Mouse (Mus musculus): ENCODE measurements around the gene Ap1s1. TPM values are rescaled to one million over a fixed set of nuclear protein-coding genes. Genes with fewer than 3 reads are reported as not detected.
A peak's percentile ranks its signal among the peaks of the same experiment; 100 is the strongest.

Ap1s1 gene
- polyA plus RNA-seq, 1 experiment from 2014 or later = 194 TPM

- no peaks in the 10 kb centered on the region for H3K9me3 ChIP-seq (replicated peaks)
- no peak overlapping the region for H3K27ac ChIP-seq
- no peak for ATAC-seq (replicated peaks; ENCODE audit: low FRiP score)
- H3K36me3 ChIP-seq = peaks cover 13% of the 10 kb centered on the region
- under 1% methylated on average over 30 of the region's 33 CpGs for WGBS
- peak overlapping the region; percentile 54 for H3K4me3 ChIP-seq (replicated peaks)
- peak overlapping the region; percentile 100 for H3K4me2 ChIP-seq
- H3K27me3 ChIP-seq = peaks cover 56% of the 10 kb centered on the region
- no peak overlapping the region for H3K9ac ChIP-seq
- H3K4me1 ChIP-seq = peaks cover 50% of the 10 kb centered on the region
Measured at GRCm38 (mm10) chr5:137032033-137032421, 13.9 kb downstream of the Ap1s1 start.

DNA sequence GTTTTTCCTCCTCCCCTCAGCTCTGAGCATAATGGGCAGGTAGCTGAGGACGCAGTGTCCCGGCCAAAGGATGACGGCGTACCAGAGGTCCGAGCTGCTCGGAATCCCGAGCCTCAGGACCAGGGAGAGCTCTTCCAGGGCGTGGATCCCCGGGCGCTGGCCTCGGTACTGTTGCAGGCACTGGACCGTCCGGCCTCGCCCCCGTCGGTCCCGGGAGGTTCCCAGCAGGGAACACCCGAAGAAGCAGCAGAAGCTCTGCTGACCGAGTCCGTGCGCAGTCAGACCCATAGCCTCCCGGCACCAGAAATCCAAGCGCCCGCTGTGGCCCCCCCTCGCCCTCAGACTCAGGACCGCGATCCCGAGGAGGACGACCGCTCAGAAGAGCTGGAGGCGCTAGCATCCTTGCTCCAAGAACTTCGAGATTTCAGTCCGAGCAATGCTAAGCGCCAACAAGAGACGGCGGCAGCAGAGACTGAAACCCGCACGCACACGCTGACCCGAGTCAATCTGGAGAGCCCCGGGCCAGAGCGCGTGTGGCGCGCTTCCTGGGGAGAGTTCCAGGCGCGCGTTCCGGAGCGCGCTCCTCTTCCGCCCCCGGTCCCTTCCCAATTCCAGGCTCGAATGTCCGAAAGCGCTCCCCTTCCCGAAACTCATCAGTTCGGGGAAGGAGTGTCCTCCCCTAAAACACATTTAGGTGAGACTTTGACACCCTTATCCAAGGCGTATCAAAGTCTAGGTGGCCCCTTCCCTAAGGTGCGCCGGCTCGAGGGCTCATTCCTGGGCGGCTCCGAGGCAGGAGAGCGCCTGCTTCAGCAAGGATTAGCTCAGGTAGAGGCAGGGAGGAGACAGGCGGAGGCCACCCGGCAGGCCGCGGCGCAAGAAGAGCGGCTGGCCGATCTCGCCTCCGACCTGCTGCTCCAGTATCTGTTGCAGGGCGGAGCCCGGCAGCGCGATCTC, 14.6 kb downstream of the Ap1s1 start:
- peaks cover 6% of the 10 kb centered on the region for H3K36me3 ChIP-seq
- no peaks in the 10 kb centered on the region for H3K9me3 ChIP-seq (replicated peaks)
- H3K4me2 ChIP-seq = peak overlapping the region; percentile 100
- peaks cover 50% of the 10 kb centered on the region for H3K4me1 ChIP-seq
- peaks cover 62% of the 10 kb centered on the region for H3K27me3 ChIP-seq
- peak overlapping the region; percentile 54 for H3K4me3 ChIP-seq (replicated peaks)
- under 1% methylated on average over 78 of the region's 78 CpGs for WGBS
- no peak overlapping the region for H3K9ac ChIP-seq
- no peak overlapping the region for H3K27ac ChIP-seq
- no peak for ATAC-seq (replicated peaks; ENCODE audit: low FRiP score)

- 17% methylated on average over 22 of the region's 22 CpGs for WGBS
- H3K4me2 ChIP-seq = peak overlapping the region; percentile 61
- H3K9me3 ChIP-seq (replicated peaks) = no peaks in the 10 kb centered on the region
- peak overlapping the region; percentile 40 for H3K4me3 ChIP-seq (replicated peaks)
- no peak overlapping the region for H3K27ac ChIP-seq
- no peak overlapping the region for H3K9ac ChIP-seq
- H3K27me3 ChIP-seq = peaks cover 72% of the 10 kb centered on the region
- ATAC-seq (replicated peaks; ENCODE audit: low FRiP score) = no peak
- H3K4me1 ChIP-seq = peaks cover 51% of the 10 kb centered on the region
- H3K36me3 ChIP-seq = no peaks in the 10 kb centered on the region
Measured at GRCm38 (mm10) chr5:137030416-137030810, 15.5 kb downstream of the Ap1s1 start.

GRCm38 (mm10) chr5:137029643-137030415, 16.1 kb downstream of the Ap1s1 start:
- H3K4me3 ChIP-seq (replicated peaks) = peak overlapping the region; percentile 40
- peak overlapping the region; percentile 61 for H3K4me2 ChIP-seq
- peaks cover 57% of the 10 kb centered on the region for H3K4me1 ChIP-seq
- peaks cover 78% of the 10 kb centered on the region for H3K27me3 ChIP-seq
- no peak overlapping the region for H3K9ac ChIP-seq
- H3K9me3 ChIP-seq (replicated peaks) = no peaks in the 10 kb centered on the region
- ATAC-seq (replicated peaks; ENCODE audit: low FRiP score) = peak; percentile 69
- no peaks in the 10 kb centered on the region for H3K36me3 ChIP-seq
- no peak overlapping the region for H3K27ac ChIP-seq
- WGBS = under 1% methylated on average over 52 of the region's 52 CpGs

DNA sequence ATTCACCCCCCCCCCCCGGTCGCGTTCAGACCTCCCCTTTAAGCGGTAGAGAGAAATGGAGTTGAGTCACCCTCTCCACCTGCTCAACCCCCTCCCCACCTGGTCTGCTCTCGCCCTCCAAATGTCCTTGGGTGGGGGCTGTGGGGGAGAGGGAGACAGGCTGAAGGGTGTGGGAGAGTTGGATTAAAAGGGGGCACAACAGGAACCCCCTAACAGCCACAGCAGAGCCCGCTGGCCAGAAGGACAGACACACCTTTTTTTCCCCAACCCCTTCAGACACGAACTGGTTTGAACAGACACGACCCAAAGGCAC, 16.7 kb downstream of the Ap1s1 start:
- WGBS = under 1% methylated on average over 8 of the region's 8 CpGs
- Histone ChIP-seq H3K27me3 (peaks cover 84% of the 10 kb centered on the region), H3K27ac (no peak overlapping the region), H3K9me3 (replicated peaks) (no peaks in the 10 kb centered on the region), H3K4me2 (peak overlapping the region; percentile 61), H3K4me3 (replicated peaks) (peak overlapping the region; percentile 40), H3K36me3 (no peaks in the 10 kb centered on the region), H3K9ac (no peak overlapping the region), H3K4me1 (peaks cover 59% of the 10 kb centered on the region)
- no peak for ATAC-seq (replicated peaks; ENCODE audit: low FRiP score)

DNA sequence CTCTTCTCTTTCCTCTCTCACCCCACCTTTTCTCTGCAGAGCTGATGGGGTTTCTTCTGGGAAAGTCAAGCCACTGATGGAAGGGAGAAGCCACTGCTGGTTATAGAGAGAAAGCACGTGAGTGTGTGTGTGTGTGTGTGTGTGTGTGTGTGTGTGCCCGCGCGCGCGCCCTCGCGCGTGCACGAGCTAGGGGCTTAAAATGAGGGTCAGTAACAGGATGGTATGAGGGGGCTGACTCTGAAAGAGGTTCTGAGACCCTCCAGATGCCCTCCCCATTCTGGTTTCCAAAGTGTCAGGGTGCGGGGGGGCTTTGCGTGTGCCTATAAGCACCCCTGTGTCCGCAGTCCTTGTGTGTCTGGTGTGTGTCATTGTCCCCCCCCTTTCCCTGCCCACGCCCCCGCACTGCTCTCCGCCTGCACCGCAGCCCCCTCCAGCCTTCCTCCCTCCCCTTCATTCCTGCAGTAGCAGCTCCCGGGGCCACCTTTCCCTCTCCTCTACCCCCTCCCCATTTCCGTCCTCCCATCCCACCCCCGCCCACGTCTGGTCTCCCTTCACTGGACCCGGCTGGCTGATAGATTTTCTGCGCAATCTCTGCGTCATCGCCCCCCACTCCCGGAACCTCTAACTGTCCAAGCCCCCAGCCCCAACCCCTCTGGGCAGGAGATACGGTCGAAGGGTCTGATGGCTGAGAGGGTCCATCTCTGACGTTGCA, 17.2 kb downstream of the Ap1s1 start:
- Histone ChIP-seq H3K4me3 (replicated peaks) (no peak overlapping the region), H3K36me3 (no peaks in the 10 kb centered on the region), H3K9me3 (replicated peaks) (no peaks in the 10 kb centered on the region), H3K9ac (no peak overlapping the region), H3K27ac (no peak overlapping the region), H3K27me3 (peaks cover 89% of the 10 kb centered on the region), H3K4me1 (peaks cover 59% of the 10 kb centered on the region), H3K4me2 (peak overlapping the region; percentile 61)
- 2% methylated on average over 28 of the region's 29 CpGs for WGBS
- no peak for ATAC-seq (replicated peaks; ENCODE audit: low FRiP score)

DNA sequence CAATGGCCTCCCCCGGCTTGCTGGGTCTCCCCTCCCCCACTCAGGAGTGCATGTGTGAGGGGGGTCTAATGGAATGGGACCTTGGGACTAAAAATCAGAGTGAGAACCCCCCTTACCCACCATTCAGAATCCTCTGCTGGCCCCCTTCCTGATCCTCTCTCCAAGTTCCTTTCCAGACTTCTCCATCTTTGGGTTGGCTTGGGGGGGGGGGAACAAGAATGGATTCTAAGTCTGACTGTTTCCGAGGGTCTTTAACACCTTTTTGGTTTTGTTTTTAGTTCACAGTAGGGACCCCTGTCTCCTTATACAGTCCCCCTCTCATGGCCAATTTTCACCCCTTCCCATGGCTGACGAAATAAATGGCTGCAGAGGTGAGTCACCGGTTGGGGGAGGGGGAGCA, 19.8 kb downstream of the Ap1s1 start, which contains the start of gene Vgf:
Gene Vgf, plus strand, starts transcription at position 301 of the 400 bp plus-strand sequence.
- 32% methylated on average over 4 of the region's 4 CpGs for WGBS
- Histone ChIP-seq H3K4me3 (replicated peaks) (no peak within 1 kb of the TSS), H3K4me1 (peaks cover 37% of the 10 kb centered on the region), H3K9ac (no peak within 1 kb of the TSS), H3K36me3 (no peaks in the 10 kb centered on the region), H3K27me3 (peaks cover 72% of the 10 kb centered on the region), H3K9me3 (replicated peaks) (no peaks in the 10 kb centered on the region), H3K27ac (no peak within 1 kb of the TSS), H3K4me2 (peak within 1 kb of the TSS; percentile 43)
- no peak for ATAC-seq (replicated peaks; ENCODE audit: low FRiP score)

DNA sequence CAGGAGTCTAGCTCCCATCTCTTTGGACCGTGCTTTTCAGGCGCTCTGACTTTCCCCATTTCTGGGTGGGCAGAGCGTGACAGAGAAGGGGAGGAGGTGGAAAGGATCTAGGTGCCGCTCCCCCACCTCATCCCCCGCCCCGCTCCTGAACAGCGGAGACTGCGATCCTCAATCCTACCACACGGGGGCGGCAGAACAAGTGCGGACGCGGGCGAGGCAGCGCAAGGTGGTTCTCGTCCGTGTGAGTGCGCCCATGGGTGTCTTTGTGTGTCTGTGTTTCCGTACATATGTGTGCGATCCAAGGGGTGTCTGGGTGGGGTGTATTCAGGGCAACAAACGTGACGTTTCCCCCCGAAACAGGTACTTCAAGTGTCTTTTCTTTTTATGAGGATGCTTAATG, 20.8 kb downstream of the Ap1s1 start:
- Histone ChIP-seq H3K4me1 (peaks cover 27% of the 10 kb centered on the region), H3K27ac (no peak overlapping the region), H3K4me3 (replicated peaks) (no peak overlapping the region), H3K27me3 (peaks cover 62% of the 10 kb centered on the region), H3K9ac (no peak overlapping the region), H3K9me3 (replicated peaks) (no peaks in the 10 kb centered on the region), H3K4me2 (peak overlapping the region; percentile 43), H3K36me3 (no peaks in the 10 kb centered on the region)
- ATAC-seq (replicated peaks; ENCODE audit: low FRiP score) = no peak
- whole genome bisulfite sequencing = under 1% methylated on average over 23 of the region's 23 CpGs

DNA sequence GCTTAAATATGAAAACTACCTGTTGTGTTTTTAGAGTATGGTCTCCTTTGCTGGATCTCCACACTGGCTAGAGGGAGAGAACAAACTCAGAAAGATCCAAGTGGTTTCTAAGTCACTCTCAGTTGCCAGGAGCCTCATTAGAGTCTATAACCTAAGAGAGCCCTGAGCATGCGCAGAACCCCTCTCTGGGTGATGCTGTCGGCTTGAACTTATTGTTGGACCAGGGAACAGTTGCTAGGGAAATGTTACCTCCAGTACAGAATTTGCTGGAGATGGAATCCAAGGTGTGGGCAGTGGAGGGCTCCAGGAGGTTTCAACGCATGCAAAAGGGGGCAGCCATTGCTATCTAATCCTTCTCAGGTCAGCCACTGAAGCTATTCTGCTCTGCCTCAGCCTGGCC, 21.6 kb downstream of the Ap1s1 start:
- Histone ChIP-seq H3K36me3 (no peaks in the 10 kb centered on the region), H3K4me1 (peaks cover 19% of the 10 kb centered on the region), H3K4me2 (no peak overlapping the region), H3K9me3 (replicated peaks) (no peaks in the 10 kb centered on the region), H3K9ac (no peak overlapping the region), H3K27ac (no peak overlapping the region), H3K27me3 (peaks cover 55% of the 10 kb centered on the region), H3K4me3 (replicated peaks) (no peak overlapping the region)
- ATAC-seq (replicated peaks; ENCODE audit: low FRiP score) = no peak
- 52% methylated on average over 3 of the region's 3 CpGs for WGBS

DNA sequence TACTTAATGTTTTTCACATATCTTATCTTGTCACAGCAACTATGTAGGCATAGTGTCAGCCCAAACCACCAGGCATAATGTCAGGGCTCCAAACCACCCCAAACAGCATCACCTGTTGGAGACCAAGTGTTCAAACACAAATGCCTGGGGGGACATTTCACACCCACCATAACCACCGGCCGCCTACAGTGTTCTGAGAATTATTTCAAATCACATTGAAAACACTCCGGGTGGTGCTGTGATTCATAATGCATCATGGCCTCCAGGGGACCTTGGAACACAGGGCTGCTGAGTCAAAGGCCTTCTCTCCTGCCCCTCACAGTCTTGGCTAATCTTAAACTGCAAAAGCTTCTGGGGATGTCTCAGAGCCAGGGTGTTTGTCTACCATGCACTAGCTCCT, 30.0 kb downstream of the Ap1s1 start:
- H3K9me3 ChIP-seq (replicated peaks) = no peaks in the 10 kb centered on the region
- H3K4me2 ChIP-seq = no peak overlapping the region
- no peak for ATAC-seq (replicated peaks; ENCODE audit: low FRiP score)
- no peak overlapping the region for H3K27ac ChIP-seq
- no peak overlapping the region for H3K9ac ChIP-seq
- no peaks in the 10 kb centered on the region for H3K4me1 ChIP-seq
- H3K36me3 ChIP-seq = no peaks in the 10 kb centered on the region
- no peak overlapping the region for H3K4me3 ChIP-seq (replicated peaks)
- 88% methylated on average over 3 of the region's 3 CpGs for WGBS
- no peaks in the 10 kb centered on the region for H3K27me3 ChIP-seq

- ATAC-seq (replicated peaks; ENCODE audit: low FRiP score) = no peak
- H3K4me3 ChIP-seq (replicated peaks) = no peak overlapping the region
- no peak overlapping the region for H3K4me2 ChIP-seq
- no peak overlapping the region for H3K27ac ChIP-seq
- no peaks in the 10 kb centered on the region for H3K9me3 ChIP-seq (replicated peaks)
- H3K4me1 ChIP-seq = no peaks in the 10 kb centered on the region
- H3K27me3 ChIP-seq = no peaks in the 10 kb centered on the region
- no peak overlapping the region for H3K9ac ChIP-seq
- no peaks in the 10 kb centered on the region for H3K36me3 ChIP-seq
- 71% methylated on average over 15 of the region's 15 CpGs for WGBS
Measured at GRCm38 (mm10) chr5:137012401-137012950, 33.5 kb downstream of the Ap1s1 start.

Measured in kidney, embryonic 15.5 days (tissue).